Mouse (Mus musculus) forebrain, postnatal 0 days (tissue): ENCODE data around the gene Hspb1. TPM values are rescaled to one million over a fixed set of nuclear protein-coding genes. Genes with fewer than 3 reads are reported as not detected.

ENCODE experiments used
- ATAC-seq: fragments of 200-750 bp; cut with Nextera tagmentation; 2 replicates; pipeline ENCODE4 v1.8.0; 2017; ENCODE audit warnings: mild to moderate bottlenecking, moderate library complexity
- DNase-seq: peaks from one replicate; pipeline ENCODE4 v3.0.0-alpha.2; 2015
- H3K27ac ChIP-seq: fragments of 300-500 bp; sonication (generic); 2 replicates; pipeline ENCODE4 v1.5.1; 2014; ENCODE audit warnings: low read depth, mild to moderate bottlenecking, antibody characterized with exemption, low read length, moderate library complexity, mixed read lengths
- H3K27me3 ChIP-seq: fragments of 300-500 bp; sonication (generic); 2 replicates; pipeline ENCODE4 v1.6.1; 2014; ENCODE audit warnings: mild to moderate bottlenecking, low read length, mixed read lengths; ENCODE audit not compliant: insufficient read depth
- H3K36me3 ChIP-seq: fragments of 300-500 bp; sonication (generic); 2 replicates; pipeline ENCODE4 v1.6.1; 2014; ENCODE audit warnings: mild to moderate bottlenecking, moderate library complexity; ENCODE audit not compliant: insufficient read depth
- H3K4me1 ChIP-seq: fragments of 300-500 bp; sonication (generic); 2 replicates; pipeline ENCODE4 v1.6.1; 2014; ENCODE audit warnings: antibody characterized with exemption; ENCODE audit not compliant: insufficient read depth
- H3K4me2 ChIP-seq: fragments of 300-500 bp; sonication (generic); 2 replicates; pipeline ENCODE4 v1.6.1; 2014; ENCODE audit warnings: low read depth, mild to moderate bottlenecking, moderate library complexity
- H3K4me3 ChIP-seq: fragments of 300-500 bp; sonication (generic); 2 replicates; pipeline ENCODE4 v1.5.1; 2014; ENCODE audit warnings: low read depth, low read length, mixed read lengths
- H3K9ac ChIP-seq: fragments of 300-500 bp; sonication (generic); 2 replicates; pipeline ENCODE4 v1.6.1; 2014; ENCODE audit warnings: mild to moderate bottlenecking
- H3K9me3 ChIP-seq: fragments of 300-500 bp; sonication (generic); 2 replicates; pipeline ENCODE4 v1.6.1; 2016; ENCODE audit warnings: low read length
- CTCF ChIP-seq: sonication (generic); IDR thresholded peaks from 2 replicates; pipeline ENCODE4 v1.5.1; 2016; ENCODE audit warnings: antibody characterized with exemption, control low read depth, low read depth
- WGBS: fragments of 180-500 bp; shearing (Covaris S2); extraction: QIAGEN DNeasy Blood & Tissue Kit; methylation state at CpG from one replicate; pipeline ENCODE4 v1.1.7; 2014; 5-methylcytosine and 5-hydroxymethylcytosine counted together
- polyA plus RNA-seq: library from polyadenylated mRNA; unstranded; fragments of >200 nt; fragmentation: Nextera tagmentation; extraction: Ambion mirVana; gene quantifications from 2 replicates; pipeline ENCODE4 v1.2.1, GENCODE M21; 2015
- total RNA-seq: library from RNA; depleted of rRNA; stranded (reverse); fragments of >200 nt; gene quantifications from 2 replicates; pipeline ENCODE4 v1.2.3, GENCODE M21; 2014; rRNA removed

Hspb1 gene
- total RNA-seq (9.8 and 11.5 TPM in 2 replicates), polyA plus RNA-seq (9.2 and 11.2 TPM in 2 replicates)

GRCm38 (mm10) chr5:135887675-135888102 is at the start of gene Hspb1:
Gene Hspb1 (plus strand): TSS chr5:135887919.
- Histone ChIP-seq H3K27me3 (peaks cover 14% of the 10 kb centered on the region), H3K4me1 (no peaks in the 10 kb centered on the region), H3K4me3 (peak within 1 kb of the TSS; percentile 6; the same call in 1 of the 2 replicates), H3K4me2 (peak within 1 kb of the TSS; percentile 25), H3K36me3 (no peaks in the 10 kb centered on the region), H3K9me3 (no peaks in the 10 kb centered on the region), H3K9ac (no peak within 1 kb of the TSS), H3K27ac (no peak within 1 kb of the TSS)
- WGBS: 2% methylated on average over 22 of the region's 24 CpGs
- no peak for DNase-seq
- no peak for ATAC-seq
- no peak for TF ChIP-seq CTCF

DNA sequence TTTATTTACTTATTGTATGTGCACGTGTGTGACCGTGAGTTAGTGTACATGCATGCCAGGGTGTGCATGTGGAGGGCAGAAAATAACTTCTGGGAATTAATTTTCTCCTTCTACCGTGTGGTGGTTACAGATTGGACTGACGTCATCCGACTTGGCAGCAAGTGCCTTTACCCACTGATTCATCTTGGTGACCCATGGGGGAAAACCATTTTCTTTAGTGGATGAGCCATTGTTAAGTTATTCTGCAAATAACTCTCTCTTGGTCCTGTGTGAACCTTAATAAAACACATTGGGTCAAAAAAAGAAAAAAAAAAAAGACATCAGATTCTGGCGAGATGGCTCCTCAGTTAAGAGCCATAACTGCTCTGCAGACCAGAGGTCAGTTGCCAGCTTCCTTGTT is 46.1 kb upstream of the Hspb1 start:
- 69% methylated on average over 6 of the region's 6 CpGs for WGBS
- Histone ChIP-seq H3K9me3 (no peaks in the 10 kb centered on the region), H3K9ac (no peak overlapping the region), H3K4me1 (no peaks in the 10 kb centered on the region), H3K27me3 (no peaks in the 10 kb centered on the region), H3K27ac (no peak overlapping the region), H3K4me2 (no peak overlapping the region), H3K36me3 (peaks cover 9% of the 10 kb centered on the region; the same call in 1 of the 2 replicates), H3K4me3 (no peak overlapping the region)
- no peak for ATAC-seq
- no peak for TF ChIP-seq CTCF
- no peak for DNase-seq

DNA sequence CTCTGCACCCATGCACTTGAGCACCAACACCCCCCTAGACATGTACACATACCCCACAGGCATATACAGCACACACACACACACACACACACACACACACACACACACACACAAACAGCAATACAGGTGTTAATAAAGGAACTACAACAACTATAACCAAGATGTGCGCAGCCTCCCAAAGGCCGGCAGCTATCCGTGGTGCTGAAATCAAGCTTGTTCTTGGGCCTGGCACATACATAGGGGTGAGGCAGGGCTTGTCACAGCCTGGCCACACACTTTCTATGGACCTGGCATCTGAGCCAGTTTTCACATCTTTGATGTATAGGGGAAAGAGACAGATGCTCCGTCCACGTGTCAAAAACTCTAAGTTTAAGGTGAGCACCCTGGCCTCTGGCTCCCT is 44.3 kb upstream of the Hspb1 start:
- Histone ChIP-seq H3K9ac (no peak overlapping the region), H3K4me2 (no peak overlapping the region), H3K27me3 (no peaks in the 10 kb centered on the region), H3K4me1 (no peaks in the 10 kb centered on the region), H3K27ac (no peak overlapping the region), H3K36me3 (peaks cover 9% of the 10 kb centered on the region; the same call in 1 of the 2 replicates), H3K9me3 (no peaks in the 10 kb centered on the region), H3K4me3 (no peak overlapping the region)
- TF ChIP-seq CTCF: no peak
- DNase-seq (no peak), ATAC-seq (no peak)
- WGBS: 26% methylated on average over 5 of the region's 5 CpGs

GRCm38 (mm10) chr5:135845676-135846320 is 41.9 kb upstream of the Hspb1 start:
- peaks cover 3% of the 10 kb centered on the region; the same call in 1 of the 2 replicates for H3K36me3 ChIP-seq
- ATAC-seq (peak; percentile 68; the same call in 1 of the 2 replicates), DNase-seq (peak; percentile 48)

DNA sequence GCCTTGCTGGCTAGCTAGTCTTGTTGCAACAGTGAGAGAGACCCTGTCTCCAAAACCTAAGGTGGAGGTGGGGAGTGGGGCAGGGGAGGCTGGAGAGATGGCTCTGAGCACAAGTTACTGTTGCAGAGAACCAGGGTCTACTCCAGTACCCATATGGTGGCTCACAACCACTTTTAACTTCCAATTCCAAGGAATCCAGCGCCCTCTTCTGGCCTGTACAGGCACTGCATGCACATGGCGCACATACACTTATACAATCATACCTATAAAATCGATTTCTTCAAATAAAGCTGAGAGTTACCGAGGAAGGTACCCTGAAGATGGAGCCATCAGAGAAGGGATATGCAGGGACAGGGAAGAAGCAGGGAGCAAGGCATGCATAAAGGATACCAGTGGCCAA is 40.3 kb upstream of the Hspb1 start:
- DNase-seq: no peak
- Histone ChIP-seq H3K4me2 (no peak overlapping the region), H3K27ac (no peak overlapping the region), H3K27me3 (peaks cover 3% of the 10 kb centered on the region; the same call in 1 of the 2 replicates), H3K36me3 (peaks cover 8% of the 10 kb centered on the region), H3K4me1 (peaks cover 7% of the 10 kb centered on the region; the same call in 1 of the 2 replicates), H3K4me3 (no peak overlapping the region), H3K9ac (no peak overlapping the region), H3K9me3 (no peaks in the 10 kb centered on the region)
- ATAC-seq: no peak
- WGBS: 74% methylated on average over 4 of the region's 4 CpGs
- peak; percentile 46 for TF ChIP-seq CTCF

More at GRCm38 (mm10) chr5:135845676-135846320, 41.9 kb upstream of the Hspb1 start:
- Histone ChIP-seq H3K9me3 (no peaks in the 10 kb centered on the region), H3K4me3 (no peak overlapping the region), H3K4me1 (no peaks in the 10 kb centered on the region), H3K9ac (no peak overlapping the region), H3K27me3 (peaks cover 3% of the 10 kb centered on the region; the same call in 1 of the 2 replicates), H3K4me2 (no peak overlapping the region), H3K27ac (no peak overlapping the region)
- 52% methylated on average over 13 of the region's 13 CpGs for WGBS
- TF ChIP-seq CTCF: no peak

DNA sequence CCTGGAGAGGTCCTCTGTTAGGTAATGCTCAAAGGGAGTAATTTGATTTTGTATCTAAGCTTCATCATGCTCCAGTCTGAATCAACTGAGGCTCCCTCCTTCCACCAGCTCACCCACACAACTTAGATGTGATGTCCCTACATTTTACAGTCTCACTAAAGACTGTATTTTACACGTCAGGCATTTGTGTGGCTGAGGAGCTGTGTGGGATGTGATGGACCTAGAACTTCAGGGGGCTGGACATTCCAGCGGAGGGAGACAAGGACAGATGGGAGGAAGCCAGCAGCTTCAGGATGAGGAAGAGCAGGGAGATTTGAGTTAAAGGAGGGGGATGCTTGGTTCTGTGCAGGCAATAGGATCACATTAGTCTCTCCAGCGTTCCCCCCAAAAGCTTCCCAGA is 39.8 kb upstream of the Hspb1 start:
- WGBS: 95% methylated on average over 3 of the region's 3 CpGs
- ATAC-seq (no peak), DNase-seq (no peak)
- Histone ChIP-seq H3K4me3 (no peak overlapping the region), H3K9me3 (no peaks in the 10 kb centered on the region), H3K36me3 (peaks cover 9% of the 10 kb centered on the region), H3K4me2 (no peak overlapping the region), H3K27ac (no peak overlapping the region), H3K4me1 (peaks cover 7% of the 10 kb centered on the region; the same call in 1 of the 2 replicates), H3K9ac (no peak overlapping the region), H3K27me3 (peaks cover 3% of the 10 kb centered on the region; the same call in 1 of the 2 replicates)
- no peak for TF ChIP-seq CTCF

DNA sequence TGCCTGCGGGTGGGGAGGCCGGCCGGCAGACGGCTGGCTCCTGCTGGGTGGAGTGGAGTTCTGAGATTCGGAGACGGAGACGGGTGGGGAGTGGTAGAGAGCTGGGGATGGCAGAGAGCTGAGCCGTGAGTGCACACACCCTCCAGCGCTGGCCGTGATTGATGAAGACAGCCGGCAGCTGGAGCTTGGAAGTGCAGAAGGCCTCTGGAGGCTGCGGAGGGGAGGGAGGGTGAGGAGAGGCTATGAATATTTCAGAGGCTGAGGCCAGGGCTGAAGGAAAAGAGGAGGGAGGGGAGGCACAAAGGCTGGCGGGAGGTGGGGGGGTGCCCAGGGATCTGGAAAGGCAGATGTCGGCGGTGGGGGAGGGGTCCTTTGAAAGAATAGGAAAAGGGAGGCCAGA is 36.7 kb upstream of the Hspb1 start:
- Histone ChIP-seq H3K4me3 (no peak overlapping the region), H3K4me2 (peak overlapping the region; percentile 2; the same call in 1 of the 2 replicates), H3K9me3 (no peaks in the 10 kb centered on the region), H3K9ac (0 out of 2 replicates have a peak overlapping the region, but pooled peaks have one; percentile 15), H3K27ac (peak overlapping the region; percentile 45; the same call in 1 of the 2 replicates), H3K36me3 (peaks cover 6% of the 10 kb centered on the region), H3K27me3 (peaks cover 10% of the 10 kb centered on the region), H3K4me1 (peaks cover 7% of the 10 kb centered on the region; the same call in 1 of the 2 replicates)
- 3% methylated on average over 15 of the region's 15 CpGs for WGBS
- DNase-seq (peak; percentile 64), ATAC-seq (peak; percentile 78)
- no peak for TF ChIP-seq CTCF
